Mouse (Mus musculus): Measurements from ENCODE around the gene Lamtor1.

Lamtor1 gene

GRCm38 (mm10) chr7:101905561-101906286 lies at the start of gene Lamtor1:
Lamtor1 (plus strand) TSS chr7:101905904.
- peak; percentile 99 for DNase-seq (ENCODE audit: low spot score)

- DNase-seq (ENCODE audit: low spot score): no peak
Observed at GRCm38 (mm10) chr7:101857094-101857493, 48.6 kb upstream of the Lamtor1 start, which contains the start of gene Folr2. Folr2 (minus strand) TSS chr7:101857194.

GRCm38 (mm10) chr7:101858362-101858761 lies 47.3 kb upstream of the Lamtor1 start:
- no peak for DNase-seq (ENCODE audit: low spot score)

GRCm38 (mm10) chr7:101860978-101861377 lies 44.7 kb upstream of the Lamtor1 start:
- DNase-seq (ENCODE audit: low spot score): no peak

GRCm38 (mm10) chr7:101862291-101862690 lies 43.4 kb upstream of the Lamtor1 start:
- DNase-seq (ENCODE audit: low spot score): no peak

GRCm38 (mm10) chr7:101863415-101863814 lies 42.3 kb upstream of the Lamtor1 start, which contains the start of gene Anapc15:
Anapc15 (plus strand) TSS chr7:101863715.
- DNase-seq (ENCODE audit: low spot score): no peak

GRCm38 (mm10) chr7:101866491-101867265 lies 39.0 kb upstream of the Lamtor1 start:
- no peak for DNase-seq (ENCODE audit: low spot score)

- DNase-seq (ENCODE audit: low spot score): no peak
Observed at GRCm38 (mm10) chr7:101867482-101867881, 38.2 kb upstream of the Lamtor1 start.

- peak; percentile 46 for DNase-seq (ENCODE audit: low spot score)
Observed at GRCm38 (mm10) chr7:101868241-101869162, 37.2 kb upstream of the Lamtor1 start.

GRCm38 (mm10) chr7:101869163-101869500 lies 36.6 kb upstream of the Lamtor1 start:
- no peak for DNase-seq (ENCODE audit: low spot score)

- DNase-seq (ENCODE audit: low spot score): no peak
Observed at GRCm38 (mm10) chr7:101870629-101871028, 35.1 kb upstream of the Lamtor1 start, which contains the start of gene Folr1. Folr1 (minus strand) TSS chr7:101870788.

- no peak for DNase-seq (ENCODE audit: low spot score)
Observed at GRCm38 (mm10) chr7:101871296-101871695, 34.4 kb upstream of the Lamtor1 start.

- DNase-seq (ENCODE audit: low spot score): no peak
Observed at GRCm38 (mm10) chr7:101875978-101876377, 29.7 kb upstream of the Lamtor1 start.

GRCm38 (mm10) chr7:101880855-101881254 lies 24.8 kb upstream of the Lamtor1 start:
- DNase-seq (ENCODE audit: low spot score): no peak

GRCm38 (mm10) chr7:101882413-101883154 lies 23.1 kb upstream of the Lamtor1 start:
- no peak for DNase-seq (ENCODE audit: low spot score)

- no peak for DNase-seq (ENCODE audit: low spot score)
Observed at GRCm38 (mm10) chr7:101884160-101884559, 21.5 kb upstream of the Lamtor1 start.

GRCm38 (mm10) chr7:101886274-101886673 lies 19.4 kb upstream of the Lamtor1 start:
- DNase-seq (ENCODE audit: low spot score): no peak

- DNase-seq (ENCODE audit: low spot score): no peak
Observed at GRCm38 (mm10) chr7:101888460-101888859, 17.2 kb upstream of the Lamtor1 start.

- DNase-seq (ENCODE audit: low spot score): no peak
Observed at GRCm38 (mm10) chr7:101895695-101896094, 10.0 kb upstream of the Lamtor1 start.

- peak; percentile 99 for DNase-seq (ENCODE audit: low spot score)
Observed at GRCm38 (mm10) chr7:101896104-101897066, 9.3 kb upstream of the Lamtor1 start.

Data from retina, embryonic 14.5 days (tissue).